Mouse (Mus musculus) adrenal gland, adult (tissue): ENCODE measurements around the gene Pbx4.

Source experiments
- DNase-seq, 2 experiments: peaks; one replicate each; pipeline ENCODE4 v3.0.0; 2022 to 2023; ENCODE audit warnings: low spot score in 1 of 2; ENCODE audit not compliant: inconsistent age in 2 of 2

Gene Pbx4

GRCm38 (mm10) chr8:69870003-69870765 lies 37.9 kb downstream of the Pbx4 start:
- no peak for DNase-seq

DNA sequence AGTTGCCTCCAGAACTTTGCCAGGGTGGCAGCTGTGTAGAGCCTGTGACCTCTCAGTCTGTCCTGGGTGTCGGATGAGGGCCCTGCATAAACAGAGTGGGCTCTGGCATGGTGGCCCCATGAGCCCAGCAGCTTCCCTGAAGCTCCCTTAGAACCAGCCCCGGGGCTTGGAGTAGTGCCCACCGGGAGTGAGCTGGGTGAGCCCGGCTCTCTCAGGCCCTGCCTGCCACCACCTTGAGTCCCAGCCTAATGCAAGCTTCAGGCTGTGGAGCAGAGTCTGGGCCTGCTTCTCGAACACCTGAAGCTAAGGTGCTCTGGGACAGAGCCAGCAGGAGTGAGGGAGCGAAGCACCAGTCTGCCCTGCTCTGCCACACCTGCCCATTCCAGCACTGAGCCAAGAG lies 38.6 kb downstream of the Pbx4 start:
- no peak for DNase-seq

GRCm38 (mm10) chr8:69874155-69874554 lies 41.9 kb downstream of the Pbx4 start:
- DNase-seq, result peak; percentile 48 to 90

- no peak for DNase-seq
These were observed 42.4 kb downstream of the Pbx4 start for GRCm38 (mm10) chr8:69874654-69875053.

DNA sequence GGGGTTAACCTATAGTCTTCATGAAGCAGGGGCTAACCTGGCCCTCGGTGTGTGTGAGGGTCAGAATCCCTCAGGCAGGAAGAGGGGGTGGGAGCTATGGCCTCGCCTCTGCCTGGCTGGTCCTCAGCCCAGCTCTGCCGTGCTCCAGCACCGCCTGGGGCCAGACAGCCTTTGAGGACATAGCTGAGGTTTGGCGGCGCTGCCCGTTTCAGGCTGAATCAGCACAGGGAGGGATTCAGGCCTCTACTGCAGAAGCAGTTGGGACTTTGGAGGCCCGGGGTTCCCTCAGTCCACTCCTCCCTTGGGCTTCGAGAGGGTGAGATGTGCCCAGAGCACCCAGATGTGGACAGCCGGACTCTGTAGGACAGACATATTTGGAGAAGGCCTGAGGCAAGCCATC lies 43.8 kb downstream of the Pbx4 start:
- no peak for DNase-seq

GRCm38 (mm10) chr8:69876967-69877366 lies 44.7 kb downstream of the Pbx4 start:
- DNase-seq, result no peak

GRCm38 (mm10) chr8:69877396-69877795 lies 45.1 kb downstream of the Pbx4 start:
- no peak for DNase-seq

- DNase-seq, result no peak
These were observed 45.7 kb downstream of the Pbx4 start for GRCm38 (mm10) chr8:69877992-69878391.

- no peak for DNase-seq
These were observed 47.4 kb downstream of the Pbx4 start for GRCm38 (mm10) chr8:69879678-69880077.

DNA sequence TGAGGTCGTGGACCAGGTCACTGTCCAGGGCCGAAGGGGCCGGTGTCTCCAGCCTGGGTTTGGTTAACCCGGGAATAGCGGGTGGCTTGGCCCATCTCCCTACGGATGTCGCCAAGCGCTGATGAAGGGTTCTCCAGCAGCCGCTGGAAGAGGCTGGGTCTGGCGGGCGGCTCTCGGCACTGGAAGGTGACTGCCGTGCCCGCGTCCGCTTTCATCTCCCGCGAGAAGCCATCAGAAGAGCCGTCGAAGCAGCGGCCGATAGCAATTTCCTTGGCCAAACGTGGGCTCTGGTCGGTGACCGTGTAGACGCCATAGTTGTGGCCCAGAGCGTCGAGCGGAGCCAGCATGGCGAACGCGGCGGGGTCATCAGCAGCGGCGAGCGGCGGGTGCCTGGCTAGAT lies 48.5 kb downstream of the Pbx4 start:
- no peak for DNase-seq

DNA sequence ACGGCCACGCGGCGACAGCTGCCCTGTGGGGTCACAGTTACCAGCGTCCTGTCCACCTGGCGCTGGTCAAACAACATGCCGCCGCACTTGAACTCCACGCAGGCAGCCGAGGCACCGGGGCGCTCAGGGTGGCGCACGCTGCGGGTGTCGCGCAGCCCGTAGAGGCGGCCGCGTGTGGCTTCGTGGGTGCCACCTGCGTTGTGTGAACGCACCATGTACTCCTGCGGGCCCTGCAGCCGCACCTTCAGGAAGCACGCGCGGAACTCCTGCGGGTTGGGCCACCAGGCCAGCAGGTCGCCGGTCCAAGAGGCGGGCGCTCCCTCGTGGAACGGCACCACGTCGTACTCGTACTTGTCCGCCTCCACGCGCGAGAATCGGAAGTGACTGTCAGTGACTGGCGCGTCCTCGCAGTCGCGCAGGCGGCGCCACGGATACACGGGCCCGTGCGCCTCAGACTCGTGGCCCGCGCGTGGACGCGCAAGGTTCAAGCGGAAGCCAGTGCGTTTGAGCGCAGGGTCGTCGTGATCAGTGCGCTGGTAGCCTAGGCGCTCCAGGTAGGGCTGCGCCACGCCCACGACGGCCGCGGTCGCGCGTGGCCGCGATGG lies 49.1 kb downstream of the Pbx4 start:
- DNase-seq, result no peak

- DNase-seq, result peak; percentile 34 to 53
These were observed 49.9 kb downstream of the Pbx4 start for GRCm38 (mm10) chr8:69882021-69882756.

- DNase-seq, result peak; percentile 6 to 33
These were observed 50.7 kb downstream of the Pbx4 start for GRCm38 (mm10) chr8:69882833-69883600.

- peak; percentile 27 to 75 for DNase-seq
These were observed 51.9 kb downstream of the Pbx4 start for GRCm38 (mm10) chr8:69884141-69884540.

DNA sequence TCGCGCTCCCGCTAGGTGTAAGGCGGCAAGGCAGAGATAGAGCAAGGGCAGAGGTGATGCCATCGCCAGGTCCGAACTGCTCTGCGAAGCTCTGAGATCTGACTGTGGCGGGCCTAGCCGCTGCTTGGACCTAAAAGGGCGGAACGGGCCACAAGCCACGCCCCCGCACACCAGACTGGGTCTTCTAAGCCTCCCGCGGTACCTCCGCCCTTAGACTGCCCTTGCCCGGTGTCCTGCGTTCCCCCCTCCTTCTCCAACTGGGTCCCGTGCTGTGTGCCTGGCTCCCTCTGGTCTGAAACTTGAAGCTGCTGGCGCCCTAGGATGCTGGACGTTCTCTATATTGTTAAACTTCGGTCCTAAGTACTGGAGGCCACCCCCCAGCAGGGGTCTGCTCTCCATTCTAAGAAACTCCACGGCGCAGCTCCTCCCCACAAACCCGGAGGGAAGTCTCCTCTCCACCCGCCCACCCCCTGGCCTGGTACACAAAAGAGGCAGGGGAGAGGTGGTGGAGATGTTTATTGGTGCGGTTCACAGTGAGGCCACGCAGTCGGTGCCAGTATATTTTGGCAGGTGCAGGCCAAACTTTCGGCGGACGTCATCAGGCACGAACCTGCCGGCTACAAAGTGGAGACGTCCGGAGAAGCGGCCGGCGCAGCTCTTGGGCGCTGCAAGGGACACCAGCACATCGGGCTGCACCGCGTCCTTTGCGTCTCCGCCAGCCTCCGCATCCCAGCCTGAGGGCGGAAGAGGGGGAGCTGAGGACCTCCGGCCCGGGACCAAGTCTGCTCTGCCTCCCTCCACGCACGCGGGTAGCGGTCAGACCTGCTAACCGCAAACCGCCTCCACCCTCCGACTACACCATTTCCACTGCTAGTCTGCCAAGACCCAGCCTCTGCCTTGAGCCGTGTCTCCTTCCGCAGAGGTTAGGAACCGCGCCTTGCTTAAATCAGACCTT lies 55.3 kb downstream of the Pbx4 start, which contains the start of gene Cilp2:
Gene Cilp2 (minus strand): TSS at position 399 of the 955 bp plus-strand sequence.
- peak; percentile 29 to 61 for DNase-seq

DNA sequence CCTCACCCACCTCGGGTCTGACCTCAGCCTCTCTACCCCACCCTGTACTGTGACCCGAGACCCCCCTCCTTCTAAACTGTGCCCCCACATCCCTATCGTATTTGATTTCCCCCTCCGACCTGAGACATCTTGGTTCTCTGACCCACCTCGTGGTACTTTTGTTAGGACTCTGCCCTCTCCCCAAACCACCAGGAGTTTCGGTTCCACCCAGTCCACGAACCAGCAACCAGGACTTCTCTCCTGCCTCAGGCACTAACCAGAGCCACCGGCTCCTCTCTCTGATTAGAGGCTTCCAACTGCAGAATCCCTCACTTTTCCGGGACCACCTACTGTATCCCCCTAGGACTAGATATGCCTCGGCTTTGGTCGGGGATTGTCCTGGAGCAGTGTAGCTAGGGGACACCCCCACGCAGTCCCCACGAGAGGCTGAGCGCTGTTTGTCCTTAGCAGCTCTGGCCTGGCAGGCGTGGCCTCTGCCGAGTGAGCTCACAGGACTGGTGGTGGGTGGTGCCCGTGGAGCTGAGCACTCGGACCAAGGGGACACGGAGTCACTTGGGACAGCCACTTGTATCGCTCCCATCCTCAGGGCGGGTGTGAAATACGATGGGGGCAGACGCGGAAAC lies 56.1 kb downstream of the Pbx4 start:
- peak; percentile 39 to 68 for DNase-seq

DNA sequence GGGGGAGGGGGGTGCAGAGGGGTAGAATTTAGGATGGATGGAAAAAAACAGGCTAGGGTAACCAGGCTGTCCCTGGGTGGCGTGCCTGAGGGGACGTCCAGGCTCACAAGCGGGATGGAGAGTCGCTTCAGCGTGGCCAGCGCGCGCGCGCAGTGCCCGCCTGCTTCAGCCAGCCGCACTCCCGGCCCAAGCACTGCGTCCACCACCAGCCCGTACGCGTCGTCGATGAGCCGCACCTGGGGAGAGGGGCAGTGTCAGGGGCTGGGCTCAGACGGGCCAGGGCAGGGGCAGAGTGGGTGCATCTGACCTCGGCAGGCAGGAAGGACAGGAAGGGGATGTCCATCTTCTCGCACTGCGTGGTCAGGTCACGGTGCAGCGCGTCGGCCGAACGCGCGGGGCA lies 56.6 kb downstream of the Pbx4 start:
- DNase-seq, result peak; percentile 24 to 65

DNA sequence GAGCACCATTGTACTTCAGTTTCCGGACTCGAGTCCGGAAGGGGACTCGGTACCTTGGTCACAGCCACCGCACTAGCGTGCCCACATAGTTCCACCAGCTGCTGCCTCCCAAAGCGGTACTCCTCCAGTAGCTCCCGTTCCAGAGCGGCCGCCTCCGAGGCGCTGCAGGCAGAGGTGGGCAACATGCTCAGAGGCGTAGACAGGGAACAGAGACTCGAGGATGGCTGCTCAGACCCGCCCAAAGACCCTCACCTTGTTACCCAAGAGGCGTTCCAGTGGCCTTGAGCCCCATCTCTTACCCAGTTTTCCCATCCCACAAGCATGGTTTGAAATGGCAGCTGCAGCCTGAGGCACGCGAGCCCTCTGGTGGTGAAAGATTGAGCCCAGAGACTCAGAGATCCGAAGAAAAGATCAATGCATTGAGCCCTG lies 58.5 kb downstream of the Pbx4 start:
- peak in 1 of 2 experiments; percentile 72 for DNase-seq

DNA sequence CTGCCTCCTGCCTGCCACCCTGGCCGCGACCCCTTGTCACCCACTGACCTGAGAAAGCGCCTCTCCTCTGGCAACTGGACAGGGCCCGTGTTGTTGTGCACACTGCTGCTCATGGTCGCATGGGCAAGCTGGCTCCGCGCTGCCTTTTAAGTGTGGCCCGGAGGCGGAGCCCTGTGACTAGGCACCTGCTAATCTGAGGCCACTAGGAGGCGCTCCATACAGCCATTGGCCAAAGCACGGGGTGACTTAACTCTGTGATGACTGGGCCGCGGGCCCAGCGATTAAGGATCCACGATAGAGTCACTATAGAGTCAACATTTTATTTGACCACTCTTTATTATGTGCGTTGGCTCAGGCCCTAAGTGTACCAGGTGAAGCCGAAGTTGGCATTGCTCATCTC lies 61.6 kb downstream of the Pbx4 start:
- peak in 1 of 2 experiments; percentile 71 for DNase-seq
